In genomic region chr2:157065879-157066226, GRCm38 (mm10) we compare ENCODE assay signal across 12 mouse cellular contexts. TPM values are rescaled to one million over a fixed set of nuclear protein-coding genes. Genes with fewer than 3 reads are reported as not detected.
A peak's percentile ranks its signal among the peaks of the same experiment; 100 is the strongest.
DNase-seq lines count a peak whose midpoint lies in the region; ATAC-seq lines count a peak whose summit lies in the region.
"Had no signal": no experiment of that assay in that cellular context is flagged by ENCODE, and none has a peak within 500 bp of the region (broad histone marks: within the 10 kb centered on the region; RNA-seq: fewer than 3 reads in every experiment).

No protein-coding gene starts in this region.

- no peak for ATAC-seq in hindbrain, embryonic 12.5 days (ENCODE audit: low FRiP score)
- 0 out of 2 replicates have a peak, but pooled peaks have one; percentile 11 for ATAC-seq in intestine, embryonic 16.5 days
- no peak for ATAC-seq in megakaryocyte progenitor cell, adult 5-6 weeks (replicated peaks; ENCODE audit: poor library complexity)

- DNase-seq in hindbrain, embryonic 10.5 days (ENCODE audit: low spot score) = no peak
- peak; percentile 78 for DNase-seq in Muller cell, postnatal 12 days (ENCODE audit: inconsistent ontology term)
- DNase-seq in spleen, postnatal 14 days (ENCODE audit: low spot score in 2 of 2) = no peak
- DNase-seq: layer of hippocampus, adult 9-11 months; right cerebral cortex, postnatal 14 days; thymus, postnatal 4 days had no signal

- H3K9ac ChIP-seq in hindbrain, embryonic 12.5 days = no peak overlapping the region
- no peak overlapping the region for H3K9ac ChIP-seq in intestine, embryonic 16.5 days (ENCODE audit: low read depth, low read length)
- H3K9ac ChIP-seq: liver, embryonic 15.5 days had no signal

- no peak overlapping the region for H3K4me3 ChIP-seq in hindbrain, embryonic 10.5 days
- no peak overlapping the region for H3K4me3 ChIP-seq in hindbrain, embryonic 12.5 days
- H3K4me3 ChIP-seq in brown adipose tissue, adult 24 weeks (ENCODE audit: insufficient read depth, low read depth, low read length) = no peak overlapping the region
- no peak overlapping the region for H3K4me3 ChIP-seq in intestine, embryonic 16.5 days (ENCODE audit: low read length)
- H3K4me3 ChIP-seq: liver, embryonic 15.5 days had no signal

- no peak overlapping the region for H3K4me2 ChIP-seq in hindbrain, embryonic 12.5 days (replicated peaks)
- H3K4me2 ChIP-seq in intestine, embryonic 16.5 days (ENCODE audit: low read depth, low read length) = no peak overlapping the region
- H3K4me2 ChIP-seq: liver, embryonic 15.5 days had no signal

- no peaks in the 10 kb centered on the region for H3K27me3 ChIP-seq in hindbrain, embryonic 10.5 days (ENCODE audit: insufficient read depth, poor library complexity, severe bottlenecking)
- H3K27me3 ChIP-seq in hindbrain, embryonic 12.5 days = no peaks in the 10 kb centered on the region
- H3K27me3 ChIP-seq in intestine, embryonic 16.5 days (replicated peaks; ENCODE audit: control insufficient read depth, insufficient read depth, low read length) = no peaks in the 10 kb centered on the region
- H3K27me3 ChIP-seq: liver, embryonic 15.5 days had no signal

- H3K36me3 ChIP-seq in hindbrain, embryonic 10.5 days = peaks cover 58% of the 10 kb centered on the region
- no peaks in the 10 kb centered on the region for H3K36me3 ChIP-seq in hindbrain, embryonic 12.5 days
- no peaks in the 10 kb centered on the region for H3K36me3 ChIP-seq in intestine, embryonic 16.5 days (ENCODE audit: control insufficient read depth, insufficient read depth, low read length)
- H3K36me3 ChIP-seq: liver, embryonic 15.5 days had no signal

- peaks cover 79% of the 10 kb centered on the region for H3K4me1 ChIP-seq in hindbrain, embryonic 10.5 days (replicated peaks)
- H3K4me1 ChIP-seq in hindbrain, embryonic 12.5 days = peaks cover 74% of the 10 kb centered on the region
- peaks cover 66% of the 10 kb centered on the region for H3K4me1 ChIP-seq in brown adipose tissue, adult 24 weeks (ENCODE audit: control insufficient read depth, insufficient read depth, insufficient read length, low read length)
- H3K4me1 ChIP-seq in intestine, embryonic 16.5 days (ENCODE audit: control insufficient read depth, insufficient read depth, low read length) = peaks cover 60% of the 10 kb centered on the region

- no peaks in the 10 kb centered on the region for H3K9me3 ChIP-seq in hindbrain, embryonic 10.5 days
- H3K9me3 ChIP-seq in hindbrain, embryonic 12.5 days (replicated peaks) = no peaks in the 10 kb centered on the region
- H3K9me3 ChIP-seq in intestine, embryonic 16.5 days (ENCODE audit: control insufficient read depth, low read length) = no peaks in the 10 kb centered on the region
- H3K9me3 ChIP-seq: liver, embryonic 15.5 days had no signal

- 77% methylated on average over 7 of the region's 7 CpGs for WGBS in hindbrain, embryonic 10.5 days
- WGBS in hindbrain, embryonic 12.5 days = 87% methylated on average over 7 of the region's 7 CpGs
- 36% methylated on average over 7 of the region's 7 CpGs for WGBS in intestine, embryonic 16.5 days

- H3K27ac ChIP-seq in hindbrain, embryonic 10.5 days = peak overlapping the region; percentile 19; the same call in 1 of the 2 replicates
- H3K27ac ChIP-seq in hindbrain, embryonic 12.5 days = no peak overlapping the region
- peak overlapping the region; percentile 91 for H3K27ac ChIP-seq in brown adipose tissue, adult 24 weeks (replicated peaks; ENCODE audit: low read depth, low read length)
- peak overlapping the region; percentile 78 for H3K27ac ChIP-seq in intestine, embryonic 16.5 days (ENCODE audit: low read length)
- H3K27ac ChIP-seq: liver, embryonic 15.5 days had no signal

RNA-seq across cellular contexts. Expression of gene Soga1, which starts 13.2 kb away (rescaled TPM):
- 3.7 and 4.0 TPM in 2 replicates for polyA plus RNA-seq in hindbrain, embryonic 10.5 days (2016; fragmentation: Nextera tagmentation; extraction: Ambion mirVana)
- 7.7 and 8.6 TPM in 2 replicates for polyA plus RNA-seq in hindbrain, embryonic 12.5 days (2016; fragmentation: Nextera tagmentation; extraction: Ambion mirVana)
- 6.0 and 6.9 TPM in 2 replicates for polyA plus RNA-seq in brown adipose tissue, adult 24 weeks (2012; ENCODE audit: insufficient read depth, insufficient read length, missing spikeins)
- polyA plus RNA-seq in intestine, embryonic 16.5 days (2015; fragmentation: Nextera tagmentation; extraction: Ambion mirVana) = 1.2 and 1.3 TPM in 2 replicates
- total RNA-seq in megakaryocyte progenitor cell, adult 5-6 weeks (2015) = 1.9 and 2.9 TPM in 2 replicates
- 2.3 and 2.4 TPM in 2 replicates for total RNA-seq in megakaryocyte progenitor cell, adult 5-6 weeks (2017)

RNA-seq across cellular contexts. Expression of gene Tldc2, which starts 21.0 kb away (rescaled TPM):
- polyA plus RNA-seq in hindbrain, embryonic 10.5 days (2016; fragmentation: Nextera tagmentation; extraction: Ambion mirVana) = not detected in 2 replicates
- polyA plus RNA-seq in hindbrain, embryonic 12.5 days (2016; fragmentation: Nextera tagmentation; extraction: Ambion mirVana) = not detected in 2 replicates
- polyA plus RNA-seq in brown adipose tissue, adult 24 weeks (2012; ENCODE audit: insufficient read depth, insufficient read length, missing spikeins) = not detected in 2 replicates
- polyA plus RNA-seq in intestine, embryonic 16.5 days (2015; fragmentation: Nextera tagmentation; extraction: Ambion mirVana) = not detected in 2 replicates
- not detected in 2 replicates for total RNA-seq in megakaryocyte progenitor cell, adult 5-6 weeks (2015)
- total RNA-seq in megakaryocyte progenitor cell, adult 5-6 weeks (2017) = not detected in 2 replicates
- total RNA-seq: gastrocnemius, postnatal 4 days had no signal
- polyA plus RNA-seq: liver, embryonic 15.5 days had no signal

RNA-seq across cellular contexts. Expression of gene Dsn1, which starts 58.9 kb away (rescaled TPM):
- polyA plus RNA-seq in hindbrain, embryonic 10.5 days (2016; fragmentation: Nextera tagmentation; extraction: Ambion mirVana) = 44.1 and 51.2 TPM in 2 replicates
- polyA plus RNA-seq in hindbrain, embryonic 12.5 days (2016; fragmentation: Nextera tagmentation; extraction: Ambion mirVana) = 35.1 and 36.5 TPM in 2 replicates
- 1.3 TPM in 1 of 2 replicates, not detected in the other for polyA plus RNA-seq in brown adipose tissue, adult 24 weeks (2012; ENCODE audit: insufficient read depth, insufficient read length, missing spikeins)
- polyA plus RNA-seq in intestine, embryonic 16.5 days (2015; fragmentation: Nextera tagmentation; extraction: Ambion mirVana) = 23.4 and 25.3 TPM in 2 replicates
- 15.0 and 17.1 TPM in 2 replicates for total RNA-seq in megakaryocyte progenitor cell, adult 5-6 weeks (2015)
- total RNA-seq in megakaryocyte progenitor cell, adult 5-6 weeks (2017) = 68.2 and 78.2 TPM in 2 replicates

Comparison
In these comparisons a context has a peak if more than half of its experiments do, and no peak if none do; other contexts are left out.
1. RNA of gene Dsn1, which starts 58.9 kb away (polyA plus RNA-seq): 44.1 to 51.2 TPM in hindbrain, embryonic 10.5 days, 35.1 to 36.5 TPM in hindbrain, embryonic 12.5 days and 23.4 to 25.3 TPM in intestine, embryonic 16.5 days; 1.3 TPM in brown adipose tissue, adult 24 weeks; every median in the first group is over 10 times any median in the second.